Mouse (Mus musculus) hindbrain, embryonic 14.5 days (tissue): ENCODE data around the gene Myl4. TPM values are rescaled to one million over a fixed set of nuclear protein-coding genes. Genes with fewer than 3 reads are reported as not detected.

Source experiments
- ATAC-seq: fragments of 200-750 bp; cut with Nextera tagmentation; 2 replicates; pipeline ENCODE4 v1.8.0; 2017; ENCODE audit warnings: moderate number of reproducible peaks, mild to moderate bottlenecking, moderate TSS enrichment, moderate library complexity; ENCODE audit not compliant: low FRiP score
- DNase-seq: peaks from one replicate; pipeline ENCODE4 v3.0.0-alpha.2; 2015; ENCODE audit warnings: low spot score
- H3K27ac ChIP-seq: fragments of 300-500 bp; sonication (generic); 2 replicates; pipeline ENCODE4 v1.5.1; 2014; ENCODE audit warnings: mild to moderate bottlenecking, moderate library complexity
- H3K27me3 ChIP-seq: fragments of 300-500 bp; sonication (generic); 2 replicates; pipeline ENCODE4 v1.6.1; 2014; ENCODE audit warnings: mild to moderate bottlenecking, low read length, mixed read lengths; ENCODE audit not compliant: control insufficient read depth, insufficient read depth
- H3K36me3 ChIP-seq: fragments of 300-500 bp; sonication (generic); replicated peaks from 2 replicates; pipeline ENCODE4 v1.6.1; 2014; ENCODE audit not compliant: control insufficient read depth, insufficient read depth
- H3K4me1 ChIP-seq: fragments of 300-500 bp; sonication (generic); replicated peaks from 2 replicates; pipeline ENCODE4 v1.6.1; 2014; ENCODE audit warnings: antibody characterized with exemption, low read length, mixed read lengths; ENCODE audit not compliant: control insufficient read depth, insufficient read depth
- H3K4me2 ChIP-seq: fragments of 300-500 bp; sonication (generic); replicated peaks from 2 replicates; pipeline ENCODE4 v1.6.1; 2014; ENCODE audit warnings: mild to moderate bottlenecking, moderate library complexity
- H3K4me3 ChIP-seq: fragments of 300-500 bp; sonication (generic); replicated peaks from 2 replicates; pipeline ENCODE4 v1.5.1; 2014; ENCODE audit warnings: mild to moderate bottlenecking, low read length
- H3K9ac ChIP-seq: fragments of 300-500 bp; sonication (generic); 2 replicates; pipeline ENCODE4 v1.6.1; 2014
- H3K9me3 ChIP-seq: fragments of 300-500 bp; sonication (generic); 2 replicates; pipeline ENCODE4 v1.6.1; 2016; ENCODE audit warnings: low read length; ENCODE audit not compliant: control insufficient read depth
- WGBS: fragments of 180-500 bp; shearing (Covaris S2); extraction: QIAGEN DNeasy Blood & Tissue Kit; methylation state at CpG from one replicate; pipeline ENCODE4 v1.1.7; 2014; 5-methylcytosine and 5-hydroxymethylcytosine counted together
- polyA plus RNA-seq: library from polyadenylated mRNA; unstranded; fragments of >200 nt; fragmentation: Nextera tagmentation; extraction: Ambion mirVana; gene quantifications from 2 replicates; pipeline ENCODE4 v1.2.1, GENCODE M21; 2014

Gene Myl4
- polyA plus RNA-seq, 1 experiment from 2014 or later, result 2.4 TPM

GRCm38 (mm10) chr11:104579084-104579483 is 28.6 kb downstream of the Myl4 start:
- H3K27me3 ChIP-seq, result no peaks in the 10 kb centered on the region
- WGBS, result 92% methylated on average over 9 of the region's 9 CpGs
- H3K4me1 ChIP-seq, result 0 out of 2 replicates have a peak, but pooled peaks cover 4% of the 10 kb centered on the region
- H3K9me3 ChIP-seq, result no peaks in the 10 kb centered on the region
- DNase-seq (no peak), ATAC-seq (no peak)
- H3K36me3 ChIP-seq, result no peaks in the 10 kb centered on the region
- no peak overlapping the region for H3K4me2 ChIP-seq
- no peak overlapping the region for H3K9ac ChIP-seq
- no peak overlapping the region for H3K27ac ChIP-seq
- no peak overlapping the region for H3K4me3 ChIP-seq

GRCm38 (mm10) chr11:104579575-104579974 is 29.1 kb downstream of the Myl4 start:
- Histone ChIP-seq H3K36me3 (no peaks in the 10 kb centered on the region), H3K9me3 (no peaks in the 10 kb centered on the region), H3K4me2 (no peak overlapping the region), H3K27me3 (no peaks in the 10 kb centered on the region), H3K4me1 (0 out of 2 replicates have a peak, but pooled peaks cover 4% of the 10 kb centered on the region), H3K4me3 (no peak overlapping the region), H3K27ac (no peak overlapping the region), H3K9ac (no peak overlapping the region)
- 91% methylated on average over 8 of the region's 8 CpGs for WGBS
- no peak for ATAC-seq
- no peak for DNase-seq

DNA sequence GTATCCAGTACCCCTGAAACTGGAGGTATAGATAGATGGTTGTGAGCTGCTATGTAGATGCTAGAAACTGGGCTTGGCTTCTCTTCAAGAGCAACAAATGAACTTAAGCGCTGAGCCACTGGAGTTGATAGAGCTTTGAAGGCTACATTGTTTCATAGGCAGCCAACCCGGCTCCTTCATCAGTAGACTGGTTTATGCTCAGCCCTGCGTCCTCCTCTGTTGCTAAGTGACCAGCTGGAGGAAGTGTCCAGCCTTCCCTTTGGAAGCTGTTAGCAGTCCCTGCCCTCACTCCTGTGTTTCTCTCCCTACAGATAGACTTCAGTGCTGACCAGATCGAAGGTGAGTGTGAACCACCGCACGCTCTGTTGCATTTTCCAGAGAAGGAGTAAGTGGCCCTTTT is 29.6 kb downstream of the Myl4 start:
- no peak for DNase-seq
- H3K27ac ChIP-seq, result no peak overlapping the region
- no peak for ATAC-seq
- no peaks in the 10 kb centered on the region for H3K9me3 ChIP-seq
- WGBS, result 64% methylated on average over 6 of the region's 6 CpGs
- H3K27me3 ChIP-seq, result no peaks in the 10 kb centered on the region
- H3K4me2 ChIP-seq, result no peak overlapping the region
- no peaks in the 10 kb centered on the region for H3K36me3 ChIP-seq
- H3K4me1 ChIP-seq, result 0 out of 2 replicates have a peak, but pooled peaks cover 4% of the 10 kb centered on the region
- H3K9ac ChIP-seq, result no peak overlapping the region
- H3K4me3 ChIP-seq, result no peak overlapping the region

GRCm38 (mm10) chr11:104580606-104581005 is 30.1 kb downstream of the Myl4 start:
- Histone ChIP-seq H3K4me1 (0 out of 2 replicates have a peak, but pooled peaks cover 4% of the 10 kb centered on the region), H3K27me3 (no peaks in the 10 kb centered on the region), H3K36me3 (no peaks in the 10 kb centered on the region), H3K27ac (no peak overlapping the region), H3K9me3 (no peaks in the 10 kb centered on the region), H3K4me2 (no peak overlapping the region), H3K4me3 (no peak overlapping the region), H3K9ac (no peak overlapping the region)
- ATAC-seq, result no peak
- WGBS, result 93% methylated on average over 5 of the region's 5 CpGs
- no peak for DNase-seq

DNA sequence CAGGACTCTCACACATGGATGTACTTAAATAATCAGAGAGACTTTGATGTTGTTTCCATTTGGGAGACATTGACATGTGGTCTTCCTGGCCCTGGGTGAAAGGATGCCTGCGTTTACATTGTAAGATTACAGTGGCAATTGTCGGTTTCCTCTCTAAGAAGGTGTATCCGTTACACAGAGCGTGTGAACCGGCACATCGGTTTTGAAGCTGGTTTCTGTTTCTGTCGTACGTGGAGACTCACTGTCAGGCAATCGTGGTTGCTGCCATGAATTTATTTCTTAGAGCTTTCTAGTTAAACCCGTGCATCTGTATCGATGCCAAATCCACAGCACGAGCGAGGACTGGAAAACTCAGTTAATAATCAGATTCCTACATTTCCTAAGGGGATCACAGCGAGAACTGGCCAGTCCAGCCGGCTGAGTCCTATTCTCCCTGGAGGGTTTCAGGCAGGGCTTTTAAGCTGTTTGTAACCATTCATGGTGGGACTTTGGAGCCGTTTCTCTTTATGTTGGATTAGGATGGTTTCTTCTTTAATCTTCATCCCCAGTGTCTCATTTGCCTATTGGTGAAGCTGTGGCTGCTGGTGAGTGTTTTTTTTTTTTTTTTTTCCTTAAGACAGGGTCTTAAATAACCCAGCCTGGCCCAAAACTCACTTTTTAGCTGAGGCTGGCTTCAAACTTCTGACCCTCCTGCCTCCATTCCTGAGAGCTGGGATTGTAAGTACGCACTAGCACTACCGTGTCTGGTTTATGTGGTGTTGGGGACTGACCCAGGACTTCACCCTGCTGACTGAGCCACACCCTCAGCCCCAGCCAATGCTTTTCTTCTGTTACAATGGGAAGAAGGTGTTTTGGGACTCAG is 31.2 kb downstream of the Myl4 start:
- 76% methylated on average over 18 of the region's 18 CpGs for WGBS
- no peak for ATAC-seq
- H3K36me3 ChIP-seq, result no peaks in the 10 kb centered on the region
- H3K27ac ChIP-seq, result no peak overlapping the region
- no peak overlapping the region for H3K4me3 ChIP-seq
- H3K4me2 ChIP-seq, result peak overlapping the region; percentile 13; the same call in 1 of the 2 replicates
- H3K4me1 ChIP-seq, result 0 out of 2 replicates have a peak, but pooled peaks cover 4% of the 10 kb centered on the region
- H3K27me3 ChIP-seq, result no peaks in the 10 kb centered on the region
- no peaks in the 10 kb centered on the region for H3K9me3 ChIP-seq
- no peak overlapping the region for H3K9ac ChIP-seq
- DNase-seq, result no peak

DNA sequence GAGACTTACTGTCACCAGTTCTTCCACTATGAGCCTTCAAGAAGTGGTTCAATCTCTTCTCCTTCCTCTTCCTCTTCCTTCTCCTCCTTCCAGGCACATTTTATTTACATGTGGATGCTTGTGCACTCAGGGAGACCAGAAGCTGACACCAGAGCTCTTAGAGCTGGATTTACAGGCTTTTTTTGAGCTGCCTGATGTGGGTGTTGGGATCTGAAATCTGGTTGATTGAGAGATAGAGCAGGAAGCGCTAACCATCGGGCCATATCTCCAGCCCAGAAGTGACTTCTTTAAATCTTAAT is 31.8 kb downstream of the Myl4 start:
- 93% methylated on average over 2 of the region's 2 CpGs for WGBS
- Histone ChIP-seq H3K4me2 (no peak overlapping the region), H3K9me3 (no peaks in the 10 kb centered on the region), H3K36me3 (no peaks in the 10 kb centered on the region), H3K27ac (no peak overlapping the region), H3K4me1 (0 out of 2 replicates have a peak, but pooled peaks cover 4% of the 10 kb centered on the region), H3K9ac (no peak overlapping the region), H3K4me3 (no peak overlapping the region), H3K27me3 (no peaks in the 10 kb centered on the region)
- ATAC-seq (no peak), DNase-seq (no peak)

DNA sequence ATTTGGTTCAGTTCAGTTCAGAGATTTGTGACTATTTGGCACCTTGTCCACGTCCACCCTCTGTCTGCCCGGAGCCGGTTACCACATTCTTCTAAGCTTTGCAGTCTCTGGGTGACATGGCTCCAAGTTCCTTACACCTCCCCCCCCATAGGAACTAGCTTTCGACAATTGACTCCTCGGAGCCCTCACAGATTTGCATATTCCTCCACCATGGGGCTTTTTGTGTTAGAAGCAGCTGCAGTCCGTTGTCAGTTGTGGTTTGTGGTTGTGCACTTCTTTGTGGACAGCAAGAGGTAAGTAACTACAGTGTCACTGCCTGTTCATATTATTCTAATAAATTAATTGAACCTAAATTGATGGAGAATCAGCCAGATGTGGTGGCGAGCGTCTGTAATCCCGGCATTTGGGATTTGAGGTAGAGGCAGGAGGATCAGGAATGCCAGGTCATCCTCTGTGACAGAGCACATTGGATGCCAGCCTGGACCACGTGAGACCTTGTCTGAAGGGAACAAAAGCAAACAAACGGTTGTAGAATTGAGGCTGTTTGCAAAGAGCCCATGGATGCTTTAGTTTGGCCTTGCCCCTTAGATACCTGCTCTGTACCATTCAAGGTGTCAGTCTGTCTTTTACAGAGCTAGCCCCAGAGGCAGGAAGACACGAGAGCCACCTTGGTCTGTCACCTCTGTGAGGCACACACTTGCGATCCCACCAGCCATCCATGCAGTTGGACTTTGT is 32.3 kb downstream of the Myl4 start:
- no peak for DNase-seq
- Histone ChIP-seq H3K27me3 (no peaks in the 10 kb centered on the region), H3K36me3 (no peaks in the 10 kb centered on the region), H3K9ac (no peak overlapping the region), H3K4me1 (0 out of 2 replicates have a peak, but pooled peaks cover 4% of the 10 kb centered on the region), H3K4me2 (no peak overlapping the region), H3K27ac (no peak overlapping the region), H3K9me3 (0 out of 2 replicates have a peak, but pooled peaks cover 3% of the 10 kb centered on the region), H3K4me3 (no peak overlapping the region)
- 59% methylated on average over 13 of the region's 13 CpGs for WGBS
- ATAC-seq, result no peak

DNA sequence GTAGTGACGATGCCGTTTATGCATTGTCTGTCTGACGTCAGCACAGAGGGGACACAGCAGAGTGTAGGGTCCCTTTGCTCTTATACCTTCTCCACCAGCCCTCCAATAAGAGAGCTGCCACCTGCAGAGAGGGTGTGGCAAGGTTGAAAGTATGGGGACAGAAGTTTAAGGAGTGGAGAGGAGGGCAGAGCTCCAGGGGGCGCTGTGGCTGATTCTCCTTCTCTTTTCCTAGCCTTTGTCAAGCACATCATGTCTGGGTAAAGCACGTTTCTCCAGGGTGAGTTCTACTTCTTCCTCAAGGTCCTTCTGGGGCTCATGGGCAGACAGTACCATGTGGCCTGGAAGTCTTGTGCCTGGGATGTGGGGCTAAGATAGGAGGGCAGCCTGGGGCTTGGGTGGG is 35.0 kb downstream of the Myl4 start:
- no peaks in the 10 kb centered on the region for H3K4me1 ChIP-seq
- ATAC-seq (no peak), DNase-seq (no peak)
- H3K4me2 ChIP-seq, result no peak overlapping the region
- no peak overlapping the region for H3K9ac ChIP-seq
- H3K9me3 ChIP-seq, result peaks cover 14% of the 10 kb centered on the region; the same call in 1 of the 2 replicates
- no peaks in the 10 kb centered on the region for H3K36me3 ChIP-seq
- no peak overlapping the region for H3K27ac ChIP-seq
- no peak overlapping the region for H3K4me3 ChIP-seq
- 72% methylated on average over 5 of the region's 5 CpGs for WGBS
- H3K27me3 ChIP-seq, result no peaks in the 10 kb centered on the region

DNA sequence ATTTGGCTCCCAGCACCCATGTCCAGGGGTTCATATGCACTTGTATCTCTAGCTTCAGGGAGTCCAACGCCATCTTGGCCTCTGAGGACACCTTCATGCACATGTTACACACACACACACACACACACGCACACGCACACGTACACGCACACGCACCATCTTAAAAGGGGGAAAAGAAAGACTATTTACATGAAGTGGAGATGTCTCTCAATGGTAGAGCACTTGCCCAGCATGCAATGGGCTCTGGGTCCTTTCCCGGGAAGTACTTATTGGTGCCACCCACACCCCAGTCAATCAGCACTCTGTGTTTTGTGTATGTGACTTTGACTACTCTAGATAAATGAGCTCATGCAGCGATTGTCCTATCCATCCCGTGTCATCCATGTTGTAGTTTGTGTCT is 37.4 kb downstream of the Myl4 start:
- no peaks in the 10 kb centered on the region for H3K27me3 ChIP-seq
- H3K36me3 ChIP-seq, result no peaks in the 10 kb centered on the region
- no peak overlapping the region for H3K4me2 ChIP-seq
- DNase-seq (no peak), ATAC-seq (no peak)
- H3K9me3 ChIP-seq, result peaks cover 14% of the 10 kb centered on the region; the same call in 1 of the 2 replicates
- H3K4me3 ChIP-seq, result no peak overlapping the region
- no peak overlapping the region for H3K27ac ChIP-seq
- H3K4me1 ChIP-seq, result no peaks in the 10 kb centered on the region
- 97% methylated on average over 9 of the region's 9 CpGs for WGBS
- H3K9ac ChIP-seq, result no peak overlapping the region
